Mouse (Mus musculus) intestine, embryonic 15.5 days (tissue): ENCODE results near the gene B430306N03Rik. TPM values are rescaled to one million over a fixed set of nuclear protein-coding genes. Genes with fewer than 3 reads are reported as not detected.
"Not testable (repeated sequence)": the region's sequence is repeated elsewhere in the genome, so short reads cannot be mapped to it uniquely, and the experiment has no call there.

Experiments
- ATAC-seq: fragments of 200-750 bp; cut with Nextera tagmentation; 2 replicates; pipeline ENCODE4 v1.8.0; 2017; ENCODE audit warnings: moderate TSS enrichment, moderate library complexity
- H3K27ac ChIP-seq: fragments of 300-500 bp; sonication (generic); 2 replicates; pipeline ENCODE4 v1.5.1; 2015; ENCODE audit warnings: mild to moderate bottlenecking, inconsistent platforms
- H3K27me3 ChIP-seq: fragments of 300-500 bp; sonication (generic); replicated peaks from 2 replicates; pipeline ENCODE4 v1.6.1; 2015; ENCODE audit warnings: inconsistent platforms
- H3K36me3 ChIP-seq: fragments of 300-500 bp; sonication (generic); 2 replicates; pipeline ENCODE4 v1.6.1; 2015; ENCODE audit warnings: inconsistent platforms
- H3K4me1 ChIP-seq: fragments of 300-500 bp; sonication (generic); replicated peaks from 2 replicates; pipeline ENCODE4 v1.6.1; 2015; ENCODE audit warnings: inconsistent platforms
- H3K4me2 ChIP-seq: fragments of 300-500 bp; sonication (generic); replicated peaks from 2 replicates; pipeline ENCODE4 v1.6.1; 2015; ENCODE audit warnings: mild to moderate bottlenecking, inconsistent platforms
- H3K4me3 ChIP-seq: fragments of 300-500 bp; sonication (generic); replicated peaks from 2 replicates; pipeline ENCODE4 v1.5.1; 2015; ENCODE audit warnings: inconsistent platforms
- H3K9ac ChIP-seq: fragments of 300-500 bp; sonication (generic); 2 replicates; pipeline ENCODE4 v1.6.1; 2015; ENCODE audit warnings: inconsistent platforms
- H3K9me3 ChIP-seq: fragments of 300-500 bp; sonication (generic); 2 replicates; pipeline ENCODE4 v1.6.1; 2016; ENCODE audit warnings: inconsistent platforms
- WGBS: fragments of 180-500 bp; shearing (Covaris S2); methylation state at CpG from one replicate; pipeline ENCODE4 v1.1.7; 2015; 5-methylcytosine and 5-hydroxymethylcytosine counted together
- polyA plus RNA-seq: library from polyadenylated mRNA; unstranded; fragments of >200 nt; fragmentation: Nextera tagmentation; extraction: Ambion mirVana; gene quantifications from 2 replicates; pipeline ENCODE4 v1.2.1, GENCODE M21; 2015

B430306N03Rik gene
- polyA plus RNA-seq, 1 experiment from 2014 or later, result 0.28 TPM

- Histone ChIP-seq H3K4me3 (no peak within 1 kb of the TSS), H3K36me3 (no peaks in the 10 kb centered on the region), H3K27me3 (no peaks in the 10 kb centered on the region), H3K9me3 (no peaks in the 10 kb centered on the region), H3K4me2 (no peak within 1 kb of the TSS; the same call in 1 of the 2 replicates), H3K9ac (no peak within 1 kb of the TSS), H3K4me1 (no peaks in the 10 kb centered on the region), H3K27ac (0 out of 2 replicates have a peak within 1 kb of the TSS, but pooled peaks have one; percentile 9)
- WGBS, result 71% methylated on average over 5 of the region's 5 CpGs
- peak; percentile 85 for ATAC-seq
Observed at GRCm38 (mm10) chr17:48346231-48346630, 30.3 kb downstream of the B430306N03Rik start, which contains the start of gene Trem2. Trem2 (plus strand) TSS chr17:48346401.

GRCm38 (mm10) chr17:48346834-48347233, 30.9 kb downstream of the B430306N03Rik start:
- no peaks in the 10 kb centered on the region for H3K4me1 ChIP-seq
- ATAC-seq, result no peak
- no peaks in the 10 kb centered on the region for H3K36me3 ChIP-seq
- no peaks in the 10 kb centered on the region for H3K9me3 ChIP-seq
- no peak overlapping the region for H3K4me3 ChIP-seq
- no peaks in the 10 kb centered on the region for H3K27me3 ChIP-seq
- no peak overlapping the region; the same call in 1 of the 2 replicates for H3K4me2 ChIP-seq
- H3K9ac ChIP-seq, result no peak overlapping the region
- 71% methylated on average over 4 of the region's 4 CpGs for WGBS
- H3K27ac ChIP-seq, result no peak overlapping the region

- no peak for ATAC-seq
Observed at GRCm38 (mm10) chr17:48347287-48347686, 31.3 kb downstream of the B430306N03Rik start.

GRCm38 (mm10) chr17:48350681-48351193, 34.8 kb downstream of the B430306N03Rik start:
- Histone ChIP-seq H3K4me2 (no peak overlapping the region), H3K27ac (no peak overlapping the region), H3K4me3 (no peak overlapping the region), H3K27me3 (no peaks in the 10 kb centered on the region), H3K4me1 (no peaks in the 10 kb centered on the region), H3K9ac (no peak overlapping the region), H3K9me3 (no peaks in the 10 kb centered on the region), H3K36me3 (no peaks in the 10 kb centered on the region)
- 80% methylated on average over 5 of the region's 5 CpGs for WGBS
- no peak for ATAC-seq

More at GRCm38 (mm10) chr17:48347287-48347686, 31.3 kb downstream of the B430306N03Rik start:
- no peaks in the 10 kb centered on the region for H3K4me1 ChIP-seq
- H3K4me3 ChIP-seq, result no peak overlapping the region
- no peak overlapping the region for H3K27ac ChIP-seq
- no peaks in the 10 kb centered on the region for H3K9me3 ChIP-seq
- 73% methylated on average over 2 of the region's 2 CpGs for WGBS
- H3K9ac ChIP-seq, result no peak overlapping the region
- H3K36me3 ChIP-seq, result no peaks in the 10 kb centered on the region
- no peaks in the 10 kb centered on the region for H3K27me3 ChIP-seq
- H3K4me2 ChIP-seq, result no peak overlapping the region; the same call in 1 of the 2 replicates

GRCm38 (mm10) chr17:48352976-48353375, 37.0 kb downstream of the B430306N03Rik start:
- not testable (repeated sequence) for H3K36me3 ChIP-seq, ATAC-seq, H3K9me3 ChIP-seq, H3K4me1 ChIP-seq, H3K4me3 ChIP-seq, H3K27me3 ChIP-seq, H3K27ac ChIP-seq, H3K9ac ChIP-seq, H3K4me2 ChIP-seq
- WGBS, result 83% methylated on average over 7 of the region's 7 CpGs

GRCm38 (mm10) chr17:48355822-48356221, 39.9 kb downstream of the B430306N03Rik start:
- Histone ChIP-seq H3K4me2 (no peak overlapping the region), H3K9me3 (no peaks in the 10 kb centered on the region), H3K4me1 (no peaks in the 10 kb centered on the region), H3K27ac (no peak overlapping the region), H3K9ac (no peak overlapping the region), H3K36me3 (no peaks in the 10 kb centered on the region), H3K27me3 (no peaks in the 10 kb centered on the region), H3K4me3 (no peak overlapping the region)
- ATAC-seq, result no peak
- WGBS, result 84% methylated on average over 3 of the region's 3 CpGs

GRCm38 (mm10) chr17:48357892-48358291, 42.0 kb downstream of the B430306N03Rik start:
- H3K4me1 ChIP-seq, result no peaks in the 10 kb centered on the region
- H3K27ac ChIP-seq, result no peak overlapping the region
- no peak overlapping the region for H3K4me3 ChIP-seq
- H3K9ac ChIP-seq, result no peak overlapping the region
- H3K27me3 ChIP-seq, result no peaks in the 10 kb centered on the region
- WGBS, result 50% methylated on average over 2 of the region's 2 CpGs
- no peak for ATAC-seq
- H3K36me3 ChIP-seq, result no peaks in the 10 kb centered on the region
- no peaks in the 10 kb centered on the region for H3K9me3 ChIP-seq
- H3K4me2 ChIP-seq, result no peak overlapping the region

- no peak within 1 kb of the TSS for H3K4me3 ChIP-seq
- H3K4me1 ChIP-seq, result no peaks in the 10 kb centered on the region
- H3K9ac ChIP-seq, result no peak within 1 kb of the TSS
- H3K27me3 ChIP-seq, result no peaks in the 10 kb centered on the region
- no peaks in the 10 kb centered on the region for H3K36me3 ChIP-seq
- H3K9me3 ChIP-seq, result no peaks in the 10 kb centered on the region
- no peak within 1 kb of the TSS for H3K4me2 ChIP-seq
- no peak for ATAC-seq
- 77% methylated on average over 7 of the region's 7 CpGs for WGBS
- no peak within 1 kb of the TSS for H3K27ac ChIP-seq
Observed at GRCm38 (mm10) chr17:48359616-48360015, 43.7 kb downstream of the B430306N03Rik start, which contains the start of gene Treml1. Treml1 (plus strand) TSS chr17:48359916.

GRCm38 (mm10) chr17:48360462-48360861, 44.5 kb downstream of the B430306N03Rik start:
- Histone ChIP-seq H3K4me1 (no peaks in the 10 kb centered on the region), H3K27ac (no peak overlapping the region), H3K4me3 (no peak overlapping the region), H3K9me3 (no peaks in the 10 kb centered on the region), H3K9ac (no peak overlapping the region), H3K4me2 (no peak overlapping the region), H3K36me3 (no peaks in the 10 kb centered on the region), H3K27me3 (no peaks in the 10 kb centered on the region)
- no peak for ATAC-seq
- WGBS, result 73% methylated on average over 4 of the region's 4 CpGs

- H3K9me3 ChIP-seq, result no peaks in the 10 kb centered on the region
- H3K4me1 ChIP-seq, result no peaks in the 10 kb centered on the region
- no peaks in the 10 kb centered on the region for H3K27me3 ChIP-seq
- no peak overlapping the region for H3K9ac ChIP-seq
- H3K4me2 ChIP-seq, result no peak overlapping the region
- no peak overlapping the region for H3K4me3 ChIP-seq
- 62% methylated on average over 3 of the region's 3 CpGs for WGBS
- no peak overlapping the region for H3K27ac ChIP-seq
- no peaks in the 10 kb centered on the region for H3K36me3 ChIP-seq
- ATAC-seq, result no peak
Observed at GRCm38 (mm10) chr17:48362346-48362745, 46.4 kb downstream of the B430306N03Rik start.

GRCm38 (mm10) chr17:48362966-48363365, 47.0 kb downstream of the B430306N03Rik start:
- no peaks in the 10 kb centered on the region for H3K27me3 ChIP-seq
- H3K4me1 ChIP-seq, result no peaks in the 10 kb centered on the region
- WGBS, result 84% methylated on average over 8 of the region's 8 CpGs
- H3K9ac ChIP-seq, result no peak overlapping the region
- H3K4me2 ChIP-seq, result no peak overlapping the region
- H3K4me3 ChIP-seq, result no peak overlapping the region
- H3K27ac ChIP-seq, result no peak overlapping the region
- no peaks in the 10 kb centered on the region for H3K9me3 ChIP-seq
- no peaks in the 10 kb centered on the region for H3K36me3 ChIP-seq
- no peak for ATAC-seq

GRCm38 (mm10) chr17:48363421-48363965, 47.6 kb downstream of the B430306N03Rik start:
- no peak overlapping the region for H3K4me2 ChIP-seq
- no peak overlapping the region for H3K27ac ChIP-seq
- H3K36me3 ChIP-seq, result no peaks in the 10 kb centered on the region
- H3K9me3 ChIP-seq, result no peaks in the 10 kb centered on the region
- no peaks in the 10 kb centered on the region for H3K27me3 ChIP-seq
- no peaks in the 10 kb centered on the region for H3K4me1 ChIP-seq
- no peak overlapping the region for H3K4me3 ChIP-seq
- no peak for ATAC-seq
- WGBS, result 67% methylated on average over 6 of the region's 6 CpGs
- no peak overlapping the region for H3K9ac ChIP-seq
